ENCODE assay signal across 13 mouse cellular contexts in the genomic region with DNA sequence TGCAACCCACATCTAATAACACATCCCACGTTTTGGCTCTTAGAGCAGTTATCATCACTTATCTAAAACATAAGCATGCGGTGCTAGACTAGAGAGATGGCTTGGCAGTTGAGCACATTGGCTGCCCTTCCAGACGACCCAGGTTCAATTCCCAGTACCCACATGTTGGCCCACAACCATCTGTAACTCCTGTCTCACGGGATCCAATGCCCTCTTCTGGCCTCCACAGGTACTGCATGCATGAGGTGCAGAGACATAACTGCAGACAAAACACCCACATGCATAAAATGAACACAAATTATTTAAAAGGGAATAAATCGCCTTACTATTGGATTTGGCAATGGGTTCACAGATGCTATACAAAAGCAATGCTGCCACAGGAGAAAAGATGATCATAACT. TPM values are rescaled to one million over a fixed set of nuclear protein-coding genes. Genes with fewer than 3 reads are reported as not detected.
DNase-seq lines count a peak whose midpoint lies in the region; ATAC-seq and TF ChIP-seq lines count a peak whose summit lies in the region.
"Had no signal": no experiment of that assay in that cellular context is flagged by ENCODE, and none has a peak within 500 bp of the region (broad histone marks: within the 10 kb centered on the region; RNA-seq: fewer than 3 reads in every experiment).

No protein-coding gene starts in this region.

- no peak overlapping the region for H3K9ac ChIP-seq in kidney, postnatal 0 days (ENCODE audit: low read depth, low read length)
- H3K9ac ChIP-seq: embryonic facial prominence, embryonic 15.5 days had no signal

- H3K27ac ChIP-seq in kidney, postnatal 0 days = no peak overlapping the region
- no peak overlapping the region for H3K27ac ChIP-seq in thymus, adult 2 months (ENCODE audit: control insufficient read depth, insufficient read depth, low read length)
- H3K27ac ChIP-seq: embryonic facial prominence, embryonic 15.5 days had no signal

- no peaks in the 10 kb centered on the region for H3K36me3 ChIP-seq in kidney, postnatal 0 days (ENCODE audit: insufficient read depth, low read length)
- no peaks in the 10 kb centered on the region for H3K36me3 ChIP-seq in thymus, adult 2 months (ENCODE audit: control insufficient read depth, insufficient read depth, low read length)
- H3K36me3 ChIP-seq: embryonic facial prominence, embryonic 15.5 days had no signal

- no peak for DNase-seq in kidney, postnatal 0 days (ENCODE audit: low spot score)
- DNase-seq in kidney, adult 8-10 months = no peak
- no peak for DNase-seq in thymus, adult 2 months
- no peak for DNase-seq in thymus, adult 18-20 months
- peak; percentile 56 for DNase-seq in ZHBTc4 (ENCODE audit: low read depth, low spot score)
- peak; percentile 22 to 24 for DNase-seq in thymus, postnatal 36 days
- DNase-seq in right cerebral cortex, adult 2 months (ENCODE audit: low spot score in 2 of 2) = no peak
- DNase-seq in Muller cell, postnatal 12 days (ENCODE audit: inconsistent ontology term) = no peak
- DNase-seq: cerebellum, adult 11-12 months; heart, postnatal 4 days; right cerebral cortex, postnatal 4 days had no signal

- TF ChIP-seq POLR2A in thymus, adult 2 months (IDR thresholded peaks at IDR 0.05; ENCODE audit: control insufficient read depth, extremely low read depth, insufficient read depth, low read length, poor library complexity) = no peak

- H3K9me3 ChIP-seq in kidney, postnatal 0 days (replicated peaks; ENCODE audit: low read length) = no peaks in the 10 kb centered on the region
- H3K9me3 ChIP-seq: embryonic facial prominence, embryonic 15.5 days had no signal

- no peak for ATAC-seq in kidney, postnatal 0 days (replicated peaks; ENCODE audit: low FRiP score, low read depth)
- ATAC-seq: activated CD4-positive, CD25-positive, alpha-beta regulatory T cell, adult 4 months had no signal

- WGBS in kidney, postnatal 0 days = 86% methylated on average over 5 of the region's 5 CpGs
- 89% methylated on average over 5 of the region's 5 CpGs for WGBS in thymus, adult 2 months

- no peaks in the 10 kb centered on the region for H3K27me3 ChIP-seq in kidney, postnatal 0 days (ENCODE audit: insufficient read depth, low read length)
- no peaks in the 10 kb centered on the region for H3K27me3 ChIP-seq in thymus, adult 2 months (ENCODE audit: control insufficient read depth, insufficient read depth, low read length)
- H3K27me3 ChIP-seq: embryonic facial prominence, embryonic 15.5 days had no signal

- no peak overlapping the region for H3K4me3 ChIP-seq in kidney, postnatal 0 days (replicated peaks; ENCODE audit: low read depth, low read length)
- no peak overlapping the region for H3K4me3 ChIP-seq in thymus, adult 2 months (ENCODE audit: control insufficient read depth, insufficient read depth, low read length)
- H3K4me3 ChIP-seq: embryonic facial prominence, embryonic 15.5 days had no signal

- peak; percentile 61 for TF ChIP-seq CTCF in kidney, postnatal 0 days (IDR thresholded peaks at IDR 0.05; ENCODE audit: low read depth)
- 0 out of 2 replicates have a peak, but pooled peaks have one; percentile 24 for TF ChIP-seq CTCF in thymus, adult 2 months (IDR thresholded peaks at IDR 0.05; ENCODE audit: borderline replicate concordance, control insufficient read depth, extremely low read depth, insufficient read depth, low read length, poor library complexity)

- no peak overlapping the region for H3K4me2 ChIP-seq in kidney, postnatal 0 days (ENCODE audit: low read length)
- H3K4me2 ChIP-seq: embryonic facial prominence, embryonic 15.5 days had no signal

- H3K4me1 ChIP-seq in kidney, postnatal 0 days (replicated peaks; ENCODE audit: insufficient read depth, low read length) = no peaks in the 10 kb centered on the region
- no peaks in the 10 kb centered on the region for H3K4me1 ChIP-seq in thymus, adult 2 months (replicated peaks; ENCODE audit: control insufficient read depth, insufficient read depth, low read length)

RNA-seq across cellular contexts. Expression of a gene that starts 12.7 kb away (rescaled TPM):
- 19.6 and 20.9 TPM in 2 replicates for polyA plus RNA-seq in kidney, postnatal 0 days (2015; fragmentation: Nextera tagmentation; extraction: Ambion mirVana)
- 39.2 and 39.4 TPM in 2 replicates for polyA plus RNA-seq in thymus, adult 2 months (2012; rRNA removed)

RNA-seq across cellular contexts. Expression of a gene that starts 14.8 kb away (rescaled TPM):
- polyA plus RNA-seq in kidney, postnatal 0 days (2015; fragmentation: Nextera tagmentation; extraction: Ambion mirVana) = 25.5 and 25.6 TPM in 2 replicates
- 2.9 and 4.5 TPM in 2 replicates for polyA plus RNA-seq in thymus, adult 2 months (2012; rRNA removed)

Comparison
In these comparisons a context has a peak if more than half of its experiments do, and no peak if none do; other contexts are left out.
1. DNase-seq: peak in ZHBTc4 (single experiment) and thymus, postnatal 36 days (2 of 2); none in kidney, postnatal 0 days (single experiment), kidney, adult 8-10 months (0 of 2), thymus, adult 2 months (single experiment), thymus, adult 18-20 months (0 of 2), right cerebral cortex, adult 2 months (0 of 2) and Muller cell, postnatal 12 days (single experiment).